Mouse (Mus musculus) intestine, embryonic 14.5 days (tissue): ENCODE data around the gene Lsr. TPM values are rescaled to one million over a fixed set of nuclear protein-coding genes. Genes with fewer than 3 reads are reported as not detected.
"Not testable (repeated sequence)": the region's sequence is repeated elsewhere in the genome, so short reads cannot be mapped to it uniquely, and the experiment has no call there.

Experiments
- ATAC-seq: fragments of 200-750 bp; cut with Nextera tagmentation; replicated peaks from 2 replicates; pipeline ENCODE4 v1.8.0; 2017; ENCODE audit warnings: low read depth, moderate number of reproducible peaks, moderate TSS enrichment, moderate library complexity; ENCODE audit not compliant: low FRiP score, low TSS enrichment
- DNase-seq: peaks from one replicate; pipeline ENCODE4 v3.0.0-alpha.2; 2018; ENCODE audit warnings: low spot score
- H3K27ac ChIP-seq: fragments of 300-500 bp; sonication (generic); 2 replicates; pipeline ENCODE4 v1.5.1; 2014; ENCODE audit warnings: low read depth, mild to moderate bottlenecking, control low read depth
- H3K27me3 ChIP-seq: fragments of 300-500 bp; sonication (generic); replicated peaks from 2 replicates; pipeline ENCODE4 v1.6.1; 2014; ENCODE audit warnings: low read length, control low read depth; ENCODE audit not compliant: control insufficient read depth, insufficient read depth
- H3K36me3 ChIP-seq: fragments of 300-500 bp; sonication (generic); 2 replicates; pipeline ENCODE4 v1.6.1; 2014; ENCODE audit warnings: low read length, control low read depth; ENCODE audit not compliant: control insufficient read depth, insufficient read depth
- H3K4me1 ChIP-seq: fragments of 300-500 bp; sonication (generic); replicated peaks from 2 replicates; pipeline ENCODE4 v1.6.1; 2014; ENCODE audit warnings: low read length, control low read depth, mixed read lengths; ENCODE audit not compliant: control insufficient read depth, insufficient read depth
- H3K4me2 ChIP-seq: fragments of 300-500 bp; sonication (generic); 2 replicates; pipeline ENCODE4 v1.6.1; 2014; ENCODE audit warnings: low read length
- H3K4me3 ChIP-seq: fragments of 300-500 bp; sonication (generic); 2 replicates; pipeline ENCODE4 v1.5.1; 2014; ENCODE audit warnings: low read depth, low read length, control low read depth, mixed read lengths
- H3K9ac ChIP-seq: fragments of 300-500 bp; sonication (generic); 2 replicates; pipeline ENCODE4 v1.6.1; 2014; ENCODE audit warnings: mild to moderate bottlenecking, low read length
- H3K9me3 ChIP-seq: fragments of 300-500 bp; sonication (generic); 2 replicates; pipeline ENCODE4 v1.6.1; 2016; ENCODE audit warnings: low read length, control low read depth; ENCODE audit not compliant: control insufficient read depth
- WGBS: fragments of 180-500 bp; shearing (Covaris S2); extraction: QIAGEN DNeasy Blood & Tissue Kit; methylation state at CpG from one replicate; pipeline ENCODE4 v1.1.7; 2014; 5-methylcytosine and 5-hydroxymethylcytosine counted together
- polyA plus RNA-seq: library from polyadenylated mRNA; unstranded; fragments of >200 nt; fragmentation: Nextera tagmentation; extraction: Ambion mirVana; gene quantifications from 2 replicates; pipeline ENCODE4 v1.2.1, GENCODE M21; 2014

The Lsr gene
- polyA plus RNA-seq, 1 experiment from 2014 or later: 135 TPM

DNA sequence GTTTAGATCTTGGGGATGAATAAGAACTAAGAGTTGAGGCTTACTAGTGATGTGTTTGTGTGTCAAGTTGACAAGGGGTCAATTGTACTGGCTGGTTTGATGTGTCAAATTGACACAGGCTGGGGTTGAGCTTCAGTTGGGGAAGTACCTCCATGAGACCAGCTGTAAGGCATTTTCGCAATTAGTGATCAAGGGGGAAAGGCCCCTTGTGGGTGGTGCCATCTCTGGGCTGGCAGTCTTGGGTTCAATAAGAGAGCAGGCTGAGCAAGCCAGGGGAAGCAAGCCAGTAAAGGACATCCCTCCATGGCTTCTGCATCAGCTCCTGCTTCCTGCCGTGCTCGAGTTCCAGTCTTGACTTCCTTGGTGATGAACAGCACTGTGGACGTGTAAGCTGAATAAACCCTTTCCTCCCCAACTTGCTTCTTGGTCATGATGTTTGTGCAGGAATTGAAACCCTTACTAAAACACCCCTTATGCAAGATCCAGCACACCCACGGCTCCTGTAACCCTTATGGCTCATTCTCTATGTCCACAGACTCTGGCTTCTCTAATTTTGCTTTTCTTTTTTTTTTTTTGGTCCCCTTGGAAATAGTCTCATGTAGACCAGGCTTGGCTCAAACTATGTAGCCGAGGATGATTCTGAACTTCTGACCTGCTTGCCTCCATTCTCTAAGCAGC lies 37.7 kb downstream of the Lsr start:
- not testable (repeated sequence) for H3K27ac ChIP-seq, H3K4me2 ChIP-seq, H3K9ac ChIP-seq, DNase-seq, H3K4me1 ChIP-seq, H3K36me3 ChIP-seq, H3K9me3 ChIP-seq, H3K4me3 ChIP-seq, ATAC-seq, H3K27me3 ChIP-seq
- 67% methylated on average over 6 of the region's 6 CpGs for WGBS

DNA sequence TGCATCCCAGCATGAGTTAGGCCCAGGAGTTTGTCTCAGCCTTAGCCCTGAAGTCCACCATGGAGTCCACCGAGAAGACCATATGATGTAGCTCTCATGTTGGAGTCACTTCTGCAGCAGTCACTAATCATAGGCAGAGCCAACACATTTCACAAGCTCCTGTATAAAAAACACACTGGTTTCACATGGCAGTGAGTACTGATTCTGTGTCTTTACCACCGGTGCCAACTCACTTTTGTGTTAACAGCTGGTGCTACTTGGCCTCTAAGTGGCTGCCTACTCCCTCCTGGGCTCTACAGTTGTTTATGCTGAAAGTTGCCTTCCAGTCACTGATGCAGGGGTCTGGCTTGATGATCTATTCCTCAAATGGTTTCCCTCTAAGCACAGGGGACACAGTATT lies 48.7 kb downstream of the Lsr start, which contains the start of gene Hamp2:
Gene Hamp2 (minus strand): TSS at position 101 of the 400 bp plus-strand sequence.
- H3K4me3 ChIP-seq, H3K4me2 ChIP-seq, H3K9ac ChIP-seq, H3K9me3 ChIP-seq, H3K27ac ChIP-seq, H3K36me3 ChIP-seq, H3K27me3 ChIP-seq, ATAC-seq, DNase-seq, H3K4me1 ChIP-seq: not testable (repeated sequence)
- WGBS: 67% methylated on average over 2 of the region's 2 CpGs

DNA sequence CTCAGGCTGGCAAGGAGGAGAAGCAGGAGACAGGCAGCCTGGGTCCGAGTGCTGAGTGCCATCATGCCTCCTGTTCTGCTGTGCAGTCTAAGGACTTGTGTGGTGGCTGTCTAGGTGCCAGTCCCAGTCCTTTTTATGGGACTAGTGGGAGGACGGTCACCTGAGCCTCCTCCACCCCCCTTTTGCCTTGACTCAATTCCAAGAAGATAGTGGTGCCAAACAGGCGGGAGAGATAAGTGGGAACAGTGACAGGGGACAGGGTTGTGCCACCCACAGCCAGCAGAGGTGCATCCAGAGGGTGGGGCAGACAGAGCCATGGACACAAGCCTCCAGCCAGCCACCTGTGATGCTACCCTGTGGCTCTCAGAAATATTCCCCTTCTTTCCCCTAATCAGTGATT lies 49.2 kb downstream of the Lsr start:
- no peak for ATAC-seq
- no peaks in the 10 kb centered on the region for H3K27me3 ChIP-seq
- no peak for DNase-seq
- no peaks in the 10 kb centered on the region for H3K36me3 ChIP-seq
- no peaks in the 10 kb centered on the region for H3K9me3 ChIP-seq
- 63% methylated on average over 3 of the region's 3 CpGs for WGBS
- no peaks in the 10 kb centered on the region for H3K4me1 ChIP-seq
- H3K4me2 ChIP-seq: no peak overlapping the region
- no peak overlapping the region for H3K27ac ChIP-seq
- no peak overlapping the region for H3K9ac ChIP-seq
- H3K4me3 ChIP-seq: no peak overlapping the region

- not testable (repeated sequence) for H3K27ac ChIP-seq, H3K9me3 ChIP-seq, DNase-seq, H3K36me3 ChIP-seq, H3K27me3 ChIP-seq, H3K9ac ChIP-seq, H3K4me2 ChIP-seq, ATAC-seq, H3K4me3 ChIP-seq, H3K4me1 ChIP-seq
- WGBS: 31% methylated on average over 3 of the region's 3 CpGs
Observed at GRCm38 (mm10) chr7:30922490-30922889, 50.8 kb downstream of the Lsr start.

DNA sequence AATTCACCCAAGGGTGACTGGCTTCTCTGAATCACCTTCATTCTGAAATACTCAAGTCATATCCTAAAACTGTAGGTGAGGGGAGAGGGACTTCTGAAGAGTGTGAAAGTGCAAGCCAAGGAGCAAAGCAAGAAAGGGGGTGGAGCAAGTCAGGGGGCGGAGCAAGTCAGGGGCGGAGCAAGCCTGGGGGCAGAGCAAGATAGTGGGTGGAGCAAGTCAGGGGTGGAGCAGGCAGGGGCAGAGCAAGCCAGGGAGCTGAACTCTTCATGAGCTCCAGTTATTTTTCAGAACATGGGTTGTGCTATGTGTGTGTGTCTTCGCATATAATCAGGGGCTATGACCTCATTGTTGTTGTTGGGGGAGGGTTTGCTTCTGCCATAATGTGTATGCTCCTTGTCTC lies 53.0 kb downstream of the Lsr start:
- no peak overlapping the region for H3K4me3 ChIP-seq
- H3K27ac ChIP-seq: no peak overlapping the region
- ATAC-seq (no peak), DNase-seq (no peak)
- no peaks in the 10 kb centered on the region for H3K9me3 ChIP-seq
- H3K27me3 ChIP-seq: no peaks in the 10 kb centered on the region
- no peak overlapping the region for H3K9ac ChIP-seq
- no peaks in the 10 kb centered on the region for H3K4me1 ChIP-seq
- no peaks in the 10 kb centered on the region for H3K36me3 ChIP-seq
- H3K4me2 ChIP-seq: no peak overlapping the region
- 61% methylated on average over 3 of the region's 3 CpGs for WGBS

DNA sequence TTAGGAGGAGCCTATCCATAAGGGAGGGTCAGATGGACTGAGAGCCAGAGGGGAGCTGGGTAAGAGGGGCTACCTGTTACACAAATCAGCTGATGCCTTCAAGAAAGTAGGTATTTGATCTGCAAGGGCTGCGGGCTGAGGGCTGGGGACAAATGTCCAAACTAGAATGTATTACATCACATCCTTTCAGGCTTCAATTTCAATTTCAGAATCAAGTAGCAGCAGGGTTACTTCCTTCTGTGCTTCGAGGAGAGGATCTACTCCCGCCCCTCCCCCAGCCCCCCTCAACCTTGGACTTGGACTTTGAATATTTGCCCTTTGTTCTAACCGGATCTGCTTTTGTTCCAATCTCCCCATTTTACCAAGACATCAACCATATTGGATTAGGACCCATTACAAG lies 56.0 kb downstream of the Lsr start:
- DNase-seq: no peak
- Histone ChIP-seq H3K9ac (no peak overlapping the region), H3K36me3 (no peaks in the 10 kb centered on the region), H3K4me1 (no peaks in the 10 kb centered on the region), H3K27ac (no peak overlapping the region), H3K27me3 (no peaks in the 10 kb centered on the region), H3K4me2 (no peak overlapping the region), H3K4me3 (no peak overlapping the region), H3K9me3 (no peaks in the 10 kb centered on the region)
- 35% methylated on average over 4 of the region's 4 CpGs for whole genome bisulfite sequencing
- no peak for ATAC-seq

DNA sequence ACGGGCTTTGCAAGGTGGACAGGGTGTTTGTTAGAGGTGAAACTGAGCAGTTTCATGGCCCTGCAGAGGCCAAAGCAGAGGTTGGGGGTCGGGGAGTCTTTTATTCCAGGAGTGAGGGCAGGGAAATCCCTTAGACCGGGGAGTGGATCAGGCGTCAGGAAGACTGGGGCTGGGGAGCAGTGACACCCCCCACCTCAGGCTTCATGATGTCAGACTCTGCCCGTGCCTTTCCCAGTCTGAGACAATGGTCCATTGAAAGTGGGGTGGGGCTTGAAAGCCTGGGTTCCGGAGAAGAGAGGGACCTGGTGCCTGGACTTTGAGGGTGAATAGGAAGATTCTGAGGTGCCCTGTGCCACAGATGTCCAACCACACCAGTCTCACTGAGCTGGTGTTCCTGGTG lies 56.6 kb downstream of the Lsr start:
- Histone ChIP-seq H3K4me1 (no peaks in the 10 kb centered on the region), H3K36me3 (no peaks in the 10 kb centered on the region), H3K4me2 (no peak overlapping the region), H3K9me3 (no peaks in the 10 kb centered on the region), H3K27me3 (no peaks in the 10 kb centered on the region), H3K9ac (no peak overlapping the region), H3K27ac (no peak overlapping the region), H3K4me3 (no peak overlapping the region)
- WGBS: 31% methylated on average over 6 of the region's 6 CpGs
- no peak for ATAC-seq
- no peak for DNase-seq

DNA sequence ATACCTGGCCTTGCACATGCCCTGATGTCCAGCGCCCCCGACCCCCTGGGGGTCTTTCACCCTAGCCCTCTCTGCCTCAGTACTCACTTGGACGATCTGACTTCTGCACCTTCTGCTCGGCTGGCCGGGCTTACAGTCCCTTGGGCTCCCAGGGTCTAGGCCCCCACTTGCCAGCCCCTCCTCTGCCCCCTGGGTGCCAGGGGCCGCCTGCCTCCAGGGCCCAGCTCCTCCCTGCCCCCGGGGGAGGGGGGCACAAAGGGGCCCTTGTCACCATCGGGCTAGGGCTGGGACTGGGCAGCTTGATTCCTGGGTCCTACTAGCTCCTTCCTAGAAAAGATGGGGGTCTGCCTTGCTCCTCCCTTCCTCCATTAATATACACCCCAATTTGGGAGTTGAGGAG lies 58.5 kb downstream of the Lsr start, which contains the start of gene Mag:
Gene Mag (minus strand): TSS at position 142 of the 400 bp plus-strand sequence.
- no peaks in the 10 kb centered on the region for H3K27me3 ChIP-seq
- no peaks in the 10 kb centered on the region for H3K4me1 ChIP-seq
- ATAC-seq: no peak
- no peak for DNase-seq
- H3K9me3 ChIP-seq: no peaks in the 10 kb centered on the region
- no peak within 1 kb of the TSS for H3K9ac ChIP-seq
- no peak within 1 kb of the TSS for H3K4me3 ChIP-seq
- 64% methylated on average over 8 of the region's 8 CpGs for WGBS
- no peak within 1 kb of the TSS for H3K4me2 ChIP-seq
- H3K36me3 ChIP-seq: no peaks in the 10 kb centered on the region
- H3K27ac ChIP-seq: no peak within 1 kb of the TSS

DNA sequence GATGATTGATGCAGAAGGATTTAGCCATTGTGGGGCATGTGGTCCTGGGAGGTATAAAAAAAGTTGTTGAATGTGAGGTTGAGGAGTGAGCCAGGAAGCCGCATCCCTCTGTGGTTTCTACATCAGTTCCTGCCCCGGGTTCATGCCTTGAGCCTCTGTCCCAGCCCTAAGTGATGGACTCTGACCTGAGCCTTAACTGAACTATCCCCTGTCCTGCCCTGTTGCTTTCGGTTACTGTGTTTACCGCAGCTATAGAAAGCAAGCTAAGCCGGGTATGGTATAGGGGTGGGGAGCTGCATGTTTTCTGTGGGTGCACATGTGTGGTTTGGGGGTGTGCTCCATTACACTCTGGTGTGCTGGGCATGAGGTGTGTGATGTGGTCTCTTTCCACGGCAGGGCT lies 63.5 kb downstream of the Lsr start:
- Histone ChIP-seq H3K36me3 (no peaks in the 10 kb centered on the region), H3K27ac (no peak overlapping the region), H3K4me3 (no peak overlapping the region), H3K4me1 (peaks cover 8% of the 10 kb centered on the region; the same call in 1 of the 2 replicates), H3K9ac (no peak overlapping the region), H3K9me3 (no peaks in the 10 kb centered on the region), H3K27me3 (no peaks in the 10 kb centered on the region), H3K4me2 (no peak overlapping the region)
- 73% methylated on average over 6 of the region's 6 CpGs for WGBS
- DNase-seq (no peak), ATAC-seq (no peak)
